ENCODE assay signal across 27 mouse cellular contexts in the genomic region with DNA sequence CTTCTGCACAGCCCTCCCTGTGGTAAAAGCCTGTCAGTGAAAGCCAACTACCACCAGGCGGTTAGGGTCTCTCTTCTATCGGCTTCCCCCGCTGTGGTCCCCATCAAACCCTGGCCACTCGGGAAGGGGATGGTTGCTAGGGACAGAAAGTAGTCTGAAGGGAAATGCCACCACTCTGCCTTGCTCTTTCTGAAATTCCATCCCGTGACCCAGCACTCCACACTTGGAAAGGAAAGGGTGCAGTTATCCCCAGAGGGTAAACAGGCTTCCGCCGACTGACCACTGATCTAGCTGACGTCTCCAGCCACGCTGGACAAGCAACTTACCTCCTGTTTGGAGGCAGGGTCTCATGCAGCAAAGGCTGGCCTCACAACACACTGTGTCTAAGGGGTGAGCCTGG.
"Had no signal": no experiment of that assay in that cellular context is flagged by ENCODE, and none has a peak within 500 bp of the region (broad histone marks: within the 10 kb centered on the region; RNA-seq: fewer than 3 reads in every experiment).

No protein-coding gene starts in this region.

- H3K4me3 ChIP-seq: left cerebral cortex, adult 2 months; limb, embryonic 10.5 days; limb, embryonic 12.5 days; limb, embryonic 13.5 days; limb, embryonic 15.5 days; liver, embryonic 12.5 days; liver, embryonic 13.5 days; liver, embryonic 15.5 days; lung, embryonic 15.5 days; megakaryocyte, embryonic 14.5 days; midbrain, embryonic 10.5 days; midbrain, embryonic 12.5 days; myocyte had no signal

- H3K9ac ChIP-seq: limb, embryonic 12.5 days; limb, embryonic 13.5 days; limb, embryonic 15.5 days; liver, embryonic 12.5 days; liver, embryonic 13.5 days; liver, embryonic 14.5 days; liver, embryonic 15.5 days; liver, postnatal 0 days; lung, embryonic 14.5 days; lung, embryonic 15.5 days; midbrain, embryonic 12.5 days had no signal

- DNase-seq: left cerebral cortex, postnatal 4 days; liver; liver, embryonic 13.5 days; liver, postnatal 0 days; lung, adult 18-20 months; lung, adult 2 months; lung, embryonic 14.5 days; lung, postnatal 10 days; lung, postnatal 14 days; lung, postnatal 36 days; lung, postnatal 4 days had no signal

- H3K9me3 ChIP-seq: limb, embryonic 10.5 days; limb, embryonic 12.5 days; limb, embryonic 13.5 days; limb, embryonic 15.5 days; liver, embryonic 12.5 days; liver, embryonic 13.5 days; liver, embryonic 15.5 days; lung, embryonic 15.5 days; megakaryocyte, embryonic 14.5 days; midbrain, embryonic 10.5 days; midbrain, embryonic 12.5 days had no signal

- H3K27ac ChIP-seq: left cerebral cortex, adult 2 months; limb, embryonic 10.5 days; limb, embryonic 12.5 days; limb, embryonic 13.5 days; limb, embryonic 15.5 days; liver, embryonic 12.5 days; liver, embryonic 13.5 days; liver, embryonic 14.5 days; liver, embryonic 15.5 days; lung, embryonic 15.5 days; midbrain, embryonic 10.5 days; midbrain, embryonic 12.5 days had no signal

- H3K4me2 ChIP-seq: limb, embryonic 12.5 days; limb, embryonic 13.5 days; limb, embryonic 15.5 days; liver, embryonic 11.5 days; liver, embryonic 12.5 days; liver, embryonic 13.5 days; liver, embryonic 15.5 days; lung, embryonic 14.5 days; lung, embryonic 15.5 days; midbrain, embryonic 12.5 days had no signal

- H3K4me1 ChIP-seq: lung, embryonic 15.5 days had no signal

- H3K36me3 ChIP-seq: limb, embryonic 10.5 days; limb, embryonic 12.5 days; limb, embryonic 13.5 days; limb, embryonic 15.5 days; liver, embryonic 12.5 days; liver, embryonic 13.5 days; liver, embryonic 15.5 days; lung, embryonic 15.5 days; midbrain, embryonic 10.5 days; midbrain, embryonic 12.5 days had no signal

- ATAC-seq: liver, embryonic 12.5 days; liver, postnatal 0 days; lung, postnatal 0 days; midbrain, embryonic 16.5 days had no signal
